Mouse (Mus musculus): ENCODE results near the gene Casd1. TPM values are rescaled to one million over a fixed set of nuclear protein-coding genes. Genes with fewer than 3 reads are reported as not detected.
"Not testable (repeated sequence)": the region's sequence is repeated elsewhere in the genome, so short reads cannot be mapped to it uniquely, and the experiment has no call there.

The Casd1 gene
- polyA plus RNA-seq, 1 experiment from 2014 or later, result 16.1 TPM

DNA sequence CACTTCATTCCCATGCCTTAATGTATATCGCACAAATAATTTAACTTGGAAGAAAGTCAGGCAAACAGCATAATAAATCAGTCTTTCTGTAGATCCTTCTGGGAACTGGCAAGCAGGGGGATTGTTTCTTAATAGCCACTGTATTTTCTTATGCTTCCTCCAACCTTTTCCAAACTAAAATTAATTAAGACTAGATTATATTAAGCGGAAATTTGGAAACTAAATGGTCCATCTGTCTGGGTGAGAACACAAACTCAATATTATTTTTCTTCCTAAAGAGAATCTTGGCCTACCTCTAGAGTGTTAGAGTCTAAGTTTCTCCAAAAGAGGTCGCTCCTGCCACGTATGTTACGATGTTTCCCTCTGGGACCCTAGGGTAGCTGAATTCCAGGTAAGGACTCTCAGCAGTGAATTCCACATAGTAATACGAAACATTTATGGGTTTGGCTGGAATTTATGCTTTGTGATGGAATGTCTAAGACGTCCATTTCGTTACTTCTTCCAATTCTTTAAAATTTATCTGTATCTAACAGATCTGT, 52.0 kb downstream of the Casd1 start:
- no peak overlapping the region for H3K27ac ChIP-seq
- 98% methylated on average over 8 of the region's 8 CpGs for WGBS (ENCODE audit: missing documents)
- no peaks in the 10 kb centered on the region for H3K79me2 ChIP-seq (ENCODE audit: inconsistent target)
- H3K36me3 ChIP-seq (ENCODE audit: inconsistent target), result no peaks in the 10 kb centered on the region
- H3K4me3 ChIP-seq (ENCODE audit: inconsistent target), result no peak overlapping the region

DNA sequence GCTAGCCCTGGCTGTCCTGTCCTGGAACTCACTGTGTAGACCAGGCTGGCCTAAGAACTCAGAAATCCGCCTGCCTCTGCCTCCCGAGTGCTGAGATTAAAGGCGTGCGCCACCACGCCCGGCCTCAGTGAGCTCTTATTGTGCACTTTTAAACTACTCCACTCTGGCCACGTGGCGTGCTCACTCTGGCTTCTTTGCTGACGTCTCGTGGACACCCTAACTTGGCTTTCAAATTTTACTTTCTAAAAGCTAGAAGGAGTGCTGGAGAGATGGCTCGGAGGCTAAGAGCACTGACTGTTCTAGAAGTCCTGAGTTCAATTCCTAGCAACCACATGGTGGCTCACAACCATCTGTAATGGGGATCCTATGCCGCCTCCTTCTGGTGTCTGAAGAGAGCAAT, 53.1 kb downstream of the Casd1 start:
- not testable (repeated sequence) for H3K79me2 ChIP-seq (ENCODE audit: inconsistent target); H3K27ac ChIP-seq; H3K36me3 ChIP-seq (ENCODE audit: inconsistent target); H3K4me3 ChIP-seq (ENCODE audit: inconsistent target)
- WGBS (ENCODE audit: missing documents), result 88% methylated on average over 12 of the region's 12 CpGs

GRCm38 (mm10) chr6:4655466-4655865, 54.8 kb downstream of the Casd1 start:
- H3K79me2 ChIP-seq (ENCODE audit: inconsistent target), result no peaks in the 10 kb centered on the region
- H3K27ac ChIP-seq, result no peak overlapping the region
- WGBS (ENCODE audit: missing documents), result 75% methylated on average over 5 of the region's 5 CpGs
- no peak overlapping the region for H3K4me3 ChIP-seq (ENCODE audit: inconsistent target)
- no peaks in the 10 kb centered on the region for H3K36me3 ChIP-seq (ENCODE audit: inconsistent target)

GRCm38 (mm10) chr6:4655924-4656323, 55.3 kb downstream of the Casd1 start:
- Histone ChIP-seq H3K36me3 (ENCODE audit: inconsistent target) (no peaks in the 10 kb centered on the region), H3K4me3 (ENCODE audit: inconsistent target) (no peak overlapping the region), H3K79me2 (ENCODE audit: inconsistent target) (no peaks in the 10 kb centered on the region), H3K27ac (no peak overlapping the region)
- WGBS (ENCODE audit: missing documents), result 95% methylated on average over 4 of the region's 4 CpGs

GRCm38 (mm10) chr6:4658861-4659260, 58.2 kb downstream of the Casd1 start:
- 87% methylated on average over 13 of the region's 13 CpGs for WGBS (ENCODE audit: missing documents)
- no peak overlapping the region for H3K4me3 ChIP-seq (ENCODE audit: inconsistent target)
- H3K79me2 ChIP-seq (ENCODE audit: inconsistent target), result no peaks in the 10 kb centered on the region
- H3K36me3 ChIP-seq (ENCODE audit: inconsistent target), result no peaks in the 10 kb centered on the region
- no peak overlapping the region for H3K27ac ChIP-seq

DNA sequence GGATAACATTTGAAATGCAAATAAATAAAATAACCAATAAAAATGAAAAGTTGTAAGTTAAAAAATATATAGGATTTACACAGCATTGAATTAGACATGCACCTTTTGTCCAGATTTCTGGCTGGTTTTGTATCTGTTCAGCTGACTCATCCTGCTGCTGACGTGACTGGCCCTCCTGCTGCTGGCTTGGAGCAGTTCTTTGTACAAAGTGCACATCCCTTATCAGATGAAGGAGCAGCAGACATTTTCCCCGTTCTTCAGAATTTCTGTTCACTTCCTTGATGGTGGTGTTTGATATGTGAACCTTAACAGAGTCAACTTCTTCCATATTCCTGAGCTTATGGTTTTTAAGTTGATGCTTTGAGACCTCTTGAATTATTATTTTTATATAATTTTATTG, 62.9 kb downstream of the Casd1 start:
- no peaks in the 10 kb centered on the region for H3K79me2 ChIP-seq (ENCODE audit: inconsistent target)
- H3K27ac ChIP-seq, result no peak overlapping the region
- H3K36me3 ChIP-seq (ENCODE audit: inconsistent target), result no peaks in the 10 kb centered on the region
- 16% methylated on average over 2 of the region's 2 CpGs for WGBS (ENCODE audit: missing documents)
- H3K4me3 ChIP-seq (ENCODE audit: inconsistent target), result no peak overlapping the region

DNA sequence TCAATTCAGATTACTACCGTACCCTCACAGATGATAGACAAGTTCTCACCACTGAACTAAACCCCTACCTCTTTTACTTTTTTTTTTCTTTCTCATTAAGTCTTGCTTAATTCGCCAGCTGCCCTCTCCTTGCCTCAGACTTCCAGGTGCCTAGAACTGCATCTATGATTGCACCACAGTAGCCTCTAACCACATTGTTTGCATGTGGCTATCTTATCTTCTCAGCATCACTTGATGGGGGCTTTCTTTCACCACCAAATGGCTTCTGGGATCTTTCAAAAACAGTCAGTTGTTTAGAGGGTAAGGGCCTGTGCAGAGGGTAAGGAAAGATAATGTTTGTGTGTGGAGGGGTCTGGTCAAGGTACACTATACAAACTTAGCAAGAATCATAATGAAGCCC, 63.7 kb downstream of the Casd1 start:
- H3K79me2 ChIP-seq (ENCODE audit: inconsistent target), result no peaks in the 10 kb centered on the region
- H3K27ac ChIP-seq, result no peak overlapping the region
- no peaks in the 10 kb centered on the region for H3K36me3 ChIP-seq (ENCODE audit: inconsistent target)
- WGBS (ENCODE audit: missing documents), result 9% methylated on average over 2 of the region's 2 CpGs
- H3K4me3 ChIP-seq (ENCODE audit: inconsistent target), result no peak overlapping the region

- no peak overlapping the region for H3K27ac ChIP-seq
- no peaks in the 10 kb centered on the region for H3K79me2 ChIP-seq (ENCODE audit: inconsistent target)
- no peak overlapping the region for H3K4me3 ChIP-seq (ENCODE audit: inconsistent target)
- no peaks in the 10 kb centered on the region for H3K36me3 ChIP-seq (ENCODE audit: inconsistent target)
- 23% methylated on average over 5 of the region's 6 CpGs for WGBS (ENCODE audit: missing documents)
Observed at GRCm38 (mm10) chr6:4665154-4665553, 64.5 kb downstream of the Casd1 start.

DNA sequence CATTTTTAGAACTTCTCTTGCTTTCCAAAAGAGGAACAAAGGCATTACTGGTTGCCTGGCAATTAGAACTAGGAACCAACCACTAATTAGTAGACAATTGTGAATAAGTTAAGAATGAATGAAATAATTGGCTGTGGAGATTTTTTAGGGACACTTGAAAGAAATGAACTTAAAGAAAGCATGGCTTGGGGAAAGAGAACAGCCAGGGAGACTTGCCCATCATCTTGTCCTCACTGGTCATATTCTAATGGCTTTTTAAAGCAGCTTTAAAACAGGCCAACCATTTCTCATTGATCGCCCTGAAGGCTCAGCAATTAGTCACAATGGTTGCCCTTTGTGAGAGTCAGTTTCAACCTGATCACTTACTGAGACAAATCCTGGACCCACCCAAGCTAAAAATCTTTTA, 76.7 kb downstream of the Casd1 start:
- 86% methylated on average over 1 of the region's 1 CpGs for WGBS (ENCODE audit: missing documents)
- no peak overlapping the region for H3K4me3 ChIP-seq (ENCODE audit: inconsistent target)
- H3K79me2 ChIP-seq (ENCODE audit: inconsistent target), result no peaks in the 10 kb centered on the region
- H3K27ac ChIP-seq, result no peak overlapping the region
- no peaks in the 10 kb centered on the region for H3K36me3 ChIP-seq (ENCODE audit: inconsistent target)

GRCm38 (mm10) chr6:4679981-4680380, 79.3 kb downstream of the Casd1 start:
- H3K27ac ChIP-seq, result no peak overlapping the region
- no peaks in the 10 kb centered on the region for H3K36me3 ChIP-seq (ENCODE audit: inconsistent target)
- H3K79me2 ChIP-seq (ENCODE audit: inconsistent target), result no peaks in the 10 kb centered on the region
- WGBS (ENCODE audit: missing documents), result 92% methylated on average over 1 of the region's 1 CpGs
- H3K4me3 ChIP-seq (ENCODE audit: inconsistent target), result no peak overlapping the region

DNA sequence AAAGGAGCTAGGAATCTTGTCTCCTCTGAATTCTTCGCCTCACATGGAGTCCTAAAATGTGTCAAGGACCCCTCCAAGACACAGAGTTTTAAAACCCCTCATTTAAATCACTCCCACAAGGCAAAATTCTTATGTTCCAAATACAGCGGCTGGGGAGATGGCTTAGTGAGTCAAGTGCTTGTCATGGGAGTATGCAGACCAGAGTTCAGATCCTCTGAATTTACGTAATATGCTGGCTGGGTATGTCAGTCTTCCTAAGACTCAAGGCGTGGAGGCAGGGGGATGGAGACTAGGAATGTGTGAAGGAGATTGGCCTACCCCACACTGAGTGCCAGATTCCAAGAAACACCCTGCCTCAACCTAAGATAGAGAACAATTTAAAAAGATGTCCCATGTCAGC, 79.9 kb downstream of the Casd1 start:
- Histone ChIP-seq H3K79me2 (ENCODE audit: inconsistent target) (no peaks in the 10 kb centered on the region), H3K27ac (no peak overlapping the region), H3K4me3 (ENCODE audit: inconsistent target) (no peak overlapping the region), H3K36me3 (ENCODE audit: inconsistent target) (no peaks in the 10 kb centered on the region)
- WGBS (ENCODE audit: missing documents), result 95% methylated on average over 4 of the region's 4 CpGs

GRCm38 (mm10) chr6:4684706-4685340, 84.2 kb downstream of the Casd1 start:
- 64% methylated on average over 10 of the region's 10 CpGs for WGBS (ENCODE audit: missing documents)
- no peaks in the 10 kb centered on the region for H3K36me3 ChIP-seq (ENCODE audit: inconsistent target)
- H3K4me3 ChIP-seq (ENCODE audit: inconsistent target), result no peak overlapping the region
- H3K27ac ChIP-seq, result no peak overlapping the region
- no peaks in the 10 kb centered on the region for H3K79me2 ChIP-seq (ENCODE audit: inconsistent target)

- no peaks in the 10 kb centered on the region for H3K36me3 ChIP-seq (ENCODE audit: inconsistent target)
- H3K79me2 ChIP-seq (ENCODE audit: inconsistent target), result no peaks in the 10 kb centered on the region
- no peak overlapping the region for H3K4me3 ChIP-seq (ENCODE audit: inconsistent target)
- no peak overlapping the region for H3K27ac ChIP-seq
- 100% methylated on average over 4 of the region's 4 CpGs for WGBS (ENCODE audit: missing documents)
Observed at GRCm38 (mm10) chr6:4690438-4690837, 89.8 kb downstream of the Casd1 start.

All from macrophage (primary cell).